8 mouse cellular contexts compared by ENCODE assay signal in the genomic region with DNA sequence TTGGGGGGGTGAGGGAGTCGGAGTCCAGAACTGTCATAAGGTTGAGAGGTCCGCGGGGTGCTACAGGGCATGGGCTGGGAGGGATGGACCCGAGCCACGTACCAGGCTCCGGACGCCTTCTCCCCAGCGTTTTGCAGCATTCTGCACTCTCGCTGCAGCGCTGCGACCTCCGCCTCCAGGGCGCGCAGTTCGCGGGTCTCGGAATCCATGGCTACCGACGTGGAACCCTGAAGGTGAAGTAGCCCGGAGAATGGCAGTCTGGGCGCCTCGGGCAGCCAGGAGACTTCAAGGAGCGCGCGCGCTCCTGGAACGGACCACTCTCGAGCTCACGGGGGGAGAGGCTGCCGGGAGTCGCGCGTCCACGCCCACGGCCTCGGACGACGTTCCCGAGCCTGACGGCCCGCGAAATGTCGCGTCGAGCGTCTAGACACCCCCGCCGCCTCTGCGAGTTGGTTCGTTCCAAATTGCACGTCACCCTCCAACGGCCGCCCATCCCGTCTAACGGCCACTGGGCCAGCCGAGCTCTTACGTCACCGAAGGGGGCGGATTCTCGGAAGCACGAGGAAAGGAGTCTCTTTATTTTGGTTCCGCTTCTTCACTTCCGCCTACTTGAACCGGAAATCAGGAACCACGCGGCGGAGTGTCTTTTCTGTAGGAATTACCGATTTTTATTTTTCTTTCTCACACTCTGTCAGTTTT. TPM values are rescaled to one million over a fixed set of nuclear protein-coding genes. Genes with fewer than 3 reads are reported as not detected.
A peak's percentile ranks its signal among the peaks of the same experiment; 100 is the strongest.
DNase-seq lines count a peak whose midpoint lies in the region; ATAC-seq lines count a peak whose summit lies in the region.

Cenpp (minus strand) TSS at position 305 of the 699 bp plus-strand sequence.
Nol8 (plus strand) TSS at position 598 of the 699 bp plus-strand sequence.

- H3K4me3 ChIP-seq in lung, embryonic 16.5 days (ENCODE audit: low read length): peak within 1 kb of the TSS; percentile 56

- no peaks in the 10 kb centered on the region for H3K27me3 ChIP-seq in lung, embryonic 16.5 days (ENCODE audit: control insufficient read depth, insufficient read depth, low read depth, low read length)

- WGBS in lung, embryonic 16.5 days: under 1% methylated on average over 68 of the region's 68 CpGs

- H3K9me3 ChIP-seq in lung, embryonic 16.5 days (ENCODE audit: control insufficient read depth, low read length): no peaks in the 10 kb centered on the region

- H3K9ac ChIP-seq in lung, embryonic 16.5 days (ENCODE audit: low read length): peak within 1 kb of the TSS; percentile 77

- DNase-seq in MEL-GATA-1-ER (ENCODE audit: extremely low read depth, low read depth): peak; percentile 98
- peak; percentile 100 for DNase-seq in cerebellum, adult 8-10 months
- DNase-seq in forelimb bud, embryonic 11.5 days (ENCODE audit: low read depth, low spot score): peak; percentile 100
- DNase-seq in layer of hippocampus, adult 9-10 months (ENCODE audit: low spot score): peak; percentile 94
- DNase-seq in ovary, postnatal 10 days (ENCODE audit: low spot score): peak; percentile 97
- DNase-seq in thymus, postnatal 10 days (ENCODE audit: low spot score in 2 of 2): peak; percentile 99 to 100

- H3K36me3 ChIP-seq in lung, embryonic 16.5 days (ENCODE audit: control insufficient read depth, insufficient read depth, low read length): peaks cover 2% of the 10 kb centered on the region; the same call in 1 of the 2 replicates

- peak within 1 kb of the TSS; percentile 46 for H3K27ac ChIP-seq in lung, embryonic 16.5 days (ENCODE audit: low read length)

- peaks cover 10% of the 10 kb centered on the region for H3K4me1 ChIP-seq in lung, embryonic 16.5 days (replicated peaks; ENCODE audit: control insufficient read depth, insufficient read depth, low read length)

- H3K4me2 ChIP-seq in lung, embryonic 16.5 days (ENCODE audit: low read depth, low read length): peak within 1 kb of the TSS; percentile 84

- peak; percentile 97 to 99 for ATAC-seq in hematopoietic stem cell, adult 5-6 weeks (replicated peaks in 1 of 2; ENCODE audit: insufficient read depth in 1 of 2, low FRiP score in 2 of 2, low TSS enrichment in 1 of 2, low read depth in 1 of 2, poor library complexity in 2 of 2, severe bottlenecking in 2 of 2)
- peak; percentile 100 for ATAC-seq in lung, embryonic 16.5 days (ENCODE audit: low read depth)

RNA-seq across cellular contexts. Expression of gene Cenpp, which starts in this region (rescaled TPM):
- 18.9 and 36.8 TPM in 2 replicates for total RNA-seq in hematopoietic stem cell, adult 5-6 weeks (2017)
- polyA plus RNA-seq in lung, embryonic 16.5 days (2015; fragmentation: Nextera tagmentation; extraction: Ambion mirVana): 33.0 and 33.2 TPM in 2 replicates

RNA-seq across cellular contexts. Expression of gene Nol8, which starts in this region (rescaled TPM):
- 51.5 and 76.6 TPM in 2 replicates for total RNA-seq in hematopoietic stem cell, adult 5-6 weeks (2017)
- 14.7 and 15.2 TPM in 2 replicates for polyA plus RNA-seq in lung, embryonic 16.5 days (2015; fragmentation: Nextera tagmentation; extraction: Ambion mirVana)

Comparison
In these comparisons a context has a peak if more than half of its experiments do, and no peak if none do; other contexts are left out.
1. Peak in every context shown above with its lines: DNase-seq, ATAC-seq, H3K4me3 ChIP-seq and H3K27ac ChIP-seq.